Mouse (Mus musculus) C2C12 (cell line): ENCODE data around the gene Ndufa5. TPM values are rescaled to one million over a fixed set of nuclear protein-coding genes. Genes with fewer than 3 reads are reported as not detected.

Experiments
- H3K27me3 ChIP-seq: one replicate; pipeline ENCODE4 v1.6.1; 2011; ENCODE audit not compliant: control insufficient read depth, insufficient read depth, insufficient read length
- H3K36me3 ChIP-seq: one replicate; pipeline ENCODE4 v1.6.1; 2011; ENCODE audit not compliant: control insufficient read depth, insufficient read depth
- H3K4me3 ChIP-seq: one replicate; pipeline ENCODE4 v1.5.1; 2011; ENCODE audit warnings: mild to moderate bottlenecking, control low read depth; ENCODE audit not compliant: poor library complexity, insufficient read depth, severe bottlenecking
- H3K79me2 ChIP-seq: one replicate; pipeline ENCODE4 v1.6.1; 2011; ENCODE audit not compliant: control insufficient read depth, insufficient read depth
- H3K79me3 ChIP-seq: one replicate; pipeline ENCODE4 v1.6.1; 2011; ENCODE audit warnings: low read depth, control low read depth
- H3ac ChIP-seq: one replicate; pipeline ENCODE3; 2011; ENCODE audit warnings: low read depth; ENCODE audit not compliant: control insufficient read depth, insufficient read length
- CEBPB ChIP-seq: IDR thresholded peaks from one replicate; pipeline ENCODE4 v1.6.1; 2011; ENCODE audit warnings: low read depth, mild to moderate bottlenecking, control low read depth, moderate library complexity
- CTCF ChIP-seq: IDR thresholded peaks from one replicate; pipeline ENCODE4 v1.5.1; 2011; ENCODE audit not compliant: control insufficient read depth, insufficient read depth, insufficient read length
- FOSL1 ChIP-seq: IDR thresholded peaks from one replicate; pipeline ENCODE4 v1.8.0; 2011; ENCODE audit warnings: mild to moderate bottlenecking, low read length; ENCODE audit not compliant: poor library complexity, insufficient read depth, severe bottlenecking
- MAX ChIP-seq: IDR thresholded peaks from one replicate; pipeline ENCODE4 v1.6.1; 2011; ENCODE audit warnings: mild to moderate bottlenecking, control low read depth
- MYOD1 ChIP-seq: IDR thresholded peaks from one replicate; pipeline ENCODE4 v1.6.1; 2011; ENCODE audit warnings: low read depth; ENCODE audit not compliant: control insufficient read depth, insufficient read length
- MYOG ChIP-seq: IDR thresholded peaks from one replicate; pipeline ENCODE4 v1.6.1; 2011; ENCODE audit not compliant: control insufficient read depth, insufficient read length; ENCODE audit errors: extremely low read depth
- USF1 ChIP-seq: IDR thresholded peaks from one replicate; pipeline ENCODE4 v1.6.1; 2011; ENCODE audit warnings: low read depth, mild to moderate bottlenecking, control low read depth, moderate library complexity
- polyA plus RNA-seq: library from polyadenylated mRNA; unstranded; fragments of >200 nt; fragmentation: generic; extraction: Trizol; gene quantifications from one replicate; pipeline ENCODE4 v1.2.1, GENCODE M21; 2012; ENCODE audit warnings: missing spikeins

Gene Ndufa5
- polyA plus RNA-seq, 1 experiment: 215 TPM

DNA sequence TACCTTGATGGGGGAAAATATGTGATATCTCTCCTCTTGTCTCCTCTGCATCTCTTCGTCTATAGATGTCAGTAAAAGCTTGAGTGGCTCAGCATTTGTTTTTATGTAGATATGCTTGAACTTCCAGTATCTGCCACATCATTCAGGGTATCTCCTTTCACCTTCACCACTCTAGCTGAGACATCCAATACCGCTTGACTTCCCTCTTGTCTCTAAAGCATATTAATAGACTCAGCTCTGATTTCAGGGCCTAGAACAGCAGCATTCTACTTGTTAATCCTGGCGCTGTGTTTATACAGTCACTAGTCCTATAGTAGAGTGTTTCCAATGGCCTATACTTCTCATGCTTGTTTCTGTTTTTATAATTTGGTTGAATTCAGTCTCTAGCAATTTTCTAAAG is 5.0 kb upstream of the Ndufa5 start:
- no peak for TF ChIP-seq MYOD1
- no peak for TF ChIP-seq MYOG
- TF ChIP-seq FOSL1: no peak
- TF ChIP-seq MAX: no peak
- no peak for TF ChIP-seq CTCF
- TF ChIP-seq CEBPB: no peak
- TF ChIP-seq USF1: no peak
- Histone ChIP-seq H3K4me3 (no peak overlapping the region), H3K36me3 (no peaks in the 10 kb centered on the region), H3K79me3 (no peaks in the 10 kb centered on the region), H3K79me2 (no peaks in the 10 kb centered on the region), H3K27me3 (no peaks in the 10 kb centered on the region), H3ac (no peak overlapping the region)

DNA sequence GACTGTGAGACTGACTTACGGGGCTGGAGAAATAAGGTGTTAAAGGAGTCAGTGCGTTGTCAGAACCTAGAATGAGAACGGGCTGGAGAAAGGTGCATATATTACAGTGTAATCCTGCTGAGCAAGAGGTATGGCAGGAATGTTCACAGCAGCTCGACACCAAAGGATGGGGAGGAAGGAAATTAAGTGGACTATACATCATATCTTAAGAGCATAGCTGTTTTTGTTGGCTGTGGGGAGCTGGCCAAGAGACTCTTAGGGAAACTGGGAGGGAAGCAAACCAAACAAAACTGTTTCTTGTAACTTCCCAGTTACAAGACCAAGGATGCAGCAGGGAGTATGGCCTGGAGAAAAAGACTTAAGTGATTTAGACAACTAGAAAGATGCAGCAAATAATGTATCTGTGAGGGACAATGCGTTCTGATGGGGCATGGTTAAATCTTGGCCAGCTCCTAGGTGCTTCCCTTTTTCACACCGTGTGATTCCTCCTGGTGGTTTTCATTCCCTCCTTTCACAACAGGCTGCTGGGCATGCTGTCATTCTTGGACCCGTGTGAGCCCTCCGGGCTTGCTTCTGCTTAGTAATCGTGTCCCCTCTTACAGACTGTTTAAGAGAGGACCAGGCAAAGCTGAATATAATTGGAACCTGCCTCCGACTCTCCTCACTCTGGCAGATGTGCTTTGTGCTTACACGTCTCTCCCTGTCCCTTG is 3.1 kb upstream of the Ndufa5 start:
- H3K4me3 ChIP-seq: no peak overlapping the region
- H3K79me2 ChIP-seq: peaks cover 16% of the 10 kb centered on the region
- no peaks in the 10 kb centered on the region for H3K36me3 ChIP-seq
- no peak overlapping the region for H3ac ChIP-seq
- TF ChIP-seq FOSL1 (no peak), MAX (no peak), MYOG (no peak), MYOD1 (no peak), CTCF (no peak), CEBPB (no peak), USF1 (no peak)
- peaks cover 7% of the 10 kb centered on the region for H3K79me3 ChIP-seq
- H3K27me3 ChIP-seq: no peaks in the 10 kb centered on the region

- peaks cover 7% of the 10 kb centered on the region for H3K79me3 ChIP-seq
- no peaks in the 10 kb centered on the region for H3K27me3 ChIP-seq
- H3K79me2 ChIP-seq: peaks cover 23% of the 10 kb centered on the region
- no peak overlapping the region for H3ac ChIP-seq
- TF ChIP-seq FOSL1 (no peak), MAX (no peak), CEBPB (no peak), USF1 (no peak), CTCF (no peak), MYOD1 (no peak), MYOG (no peak)
- H3K36me3 ChIP-seq: peaks cover 3% of the 10 kb centered on the region
- no peak overlapping the region for H3K4me3 ChIP-seq
Observed at GRCm38 (mm10) chr6:24530166-24530565, 2.4 kb upstream of the Ndufa5 start.

- H3K4me3 ChIP-seq: peak within 1 kb of the TSS; percentile 68
- no peaks in the 10 kb centered on the region for H3K27me3 ChIP-seq
- peaks cover 7% of the 10 kb centered on the region for H3K79me3 ChIP-seq
Observed at GRCm38 (mm10) chr6:24528064-24528243, 141 bp upstream of the Ndufa5 start, which contains the start of gene Asb15. Gene Asb15, plus strand, starts transcription at chr6:24528144.

DNA sequence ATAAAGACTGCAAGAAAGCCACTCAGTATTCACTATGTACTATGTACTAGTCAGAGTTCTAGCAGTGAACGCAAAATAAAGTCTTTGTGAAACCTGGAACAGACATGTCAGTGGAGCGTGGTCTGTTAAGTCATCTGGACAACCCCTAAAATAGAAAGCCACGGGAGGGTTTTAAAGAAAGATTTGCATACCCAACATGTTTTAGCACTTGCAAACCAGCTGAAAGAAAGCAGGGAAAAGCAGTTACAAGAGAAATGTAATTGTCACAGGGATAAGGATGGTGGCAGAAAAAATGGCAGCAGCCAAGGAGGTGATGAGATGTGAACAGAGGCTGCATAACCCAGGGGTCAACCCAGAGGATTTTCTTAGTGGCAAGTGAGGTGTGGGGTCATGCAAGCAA is 2.1 kb downstream of the Ndufa5 start:
- peaks cover 31% of the 10 kb centered on the region for H3K36me3 ChIP-seq
- TF ChIP-seq MAX: no peak
- TF ChIP-seq CEBPB: no peak
- no peak for TF ChIP-seq CTCF
- no peak for TF ChIP-seq MYOD1
- no peak for TF ChIP-seq FOSL1
- no peak for TF ChIP-seq MYOG
- TF ChIP-seq USF1: no peak
- H3K27me3 ChIP-seq: no peaks in the 10 kb centered on the region
- peaks cover 7% of the 10 kb centered on the region for H3K79me3 ChIP-seq
- H3K79me2 ChIP-seq: peaks cover 31% of the 10 kb centered on the region
- H3ac ChIP-seq: no peak overlapping the region
- H3K4me3 ChIP-seq: no peak overlapping the region

More at GRCm38 (mm10) chr6:24528064-24528243, 141 bp upstream of the Ndufa5 start, which contains the start of gene Asb15:
- peaks cover 14% of the 10 kb centered on the region for H3K36me3 ChIP-seq
- peaks cover 31% of the 10 kb centered on the region for H3K79me2 ChIP-seq
- TF ChIP-seq CEBPB: no peak
- TF ChIP-seq MAX: no peak
- H3ac ChIP-seq: peak within 1 kb of the TSS; percentile 99

GRCm38 (mm10) chr6:24516197-24516596 is 11.6 kb downstream of the Ndufa5 start:
- TF ChIP-seq FOSL1 (no peak), CTCF (no peak), CEBPB (no peak), MYOD1 (no peak), MYOG (no peak), MAX (no peak), USF1 (no peak)
- Histone ChIP-seq H3ac (no peak overlapping the region), H3K4me3 (no peak overlapping the region), H3K27me3 (no peaks in the 10 kb centered on the region), H3K79me3 (no peaks in the 10 kb centered on the region), H3K36me3 (peaks cover 22% of the 10 kb centered on the region), H3K79me2 (no peaks in the 10 kb centered on the region)
